8 mouse cellular contexts compared by ENCODE assay signal in genomic region chr2:168902634-168903033, GRCm38 (mm10). TPM values are rescaled to one million over a fixed set of nuclear protein-coding genes. Genes with fewer than 3 reads are reported as not detected.
DNase-seq lines count a peak whose midpoint lies in the region; ATAC-seq lines count a peak whose summit lies in the region.

No protein-coding gene starts in this region.

- ATAC-seq in megakaryocyte-erythroid progenitor cell, adult 5-6 weeks (replicated peaks; ENCODE audit: low FRiP score, low TSS enrichment, poor library complexity, severe bottlenecking), result peak; percentile 45; the same call in 1 of the 2 replicates

- peak; percentile 56 to 63 for DNase-seq in cerebellum, postnatal 10 days
- no peak for DNase-seq in cerebellum, adult 9-11 months
- peak; percentile 45 to 58 for DNase-seq in left cerebral cortex, adult 18-20 months (ENCODE audit: low spot score in 2 of 2)
- DNase-seq in left cerebral cortex, adult 11 months (ENCODE audit: low spot score), result no peak
- peak; percentile 71 for DNase-seq in ES-CJ7 (ENCODE audit: low read depth, low spot score)
- peak; percentile 56 for DNase-seq in embryo, embryonic 11 days
- no peak for DNase-seq in MN1 (ENCODE audit: low spot score)

RNA-seq across cellular contexts. Expression of gene Zfp64, which starts 52.8 kb away (rescaled TPM):
- 10 to 100 TPM; 15.7 to 16.7 TPM for total RNA-seq in left cerebral cortex, adult 18-20 months (2021)
- 17.2 and 22.5 TPM in 2 replicates for total RNA-seq in megakaryocyte-erythroid progenitor cell, adult 5-6 weeks (2014; fragmentation: Nextera tagmentation)
- total RNA-seq in megakaryocyte-erythroid progenitor cell, adult 5-6 weeks (2017), result 31.3 and 35.5 TPM in 2 replicates

Comparison
In these comparisons a context has a peak if more than half of its experiments do, and no peak if none do; other contexts are left out.
1. DNase-seq: peak in cerebellum, postnatal 10 days (2 of 2), left cerebral cortex, adult 18-20 months (2 of 2), ES-CJ7 (single experiment) and embryo, embryonic 11 days (single experiment); none in cerebellum, adult 9-11 months (single experiment), left cerebral cortex, adult 11 months (single experiment) and MN1 (single experiment).